Mouse (Mus musculus) spleen, adult 2 months (tissue): ENCODE data around the gene Anp32a.

ENCODE experiments used
- CTCF ChIP-seq: fragments of 200-500 bp; IDR thresholded peaks from 2 replicates; pipeline ENCODE4 v1.5.1; 2011; ENCODE audit warnings: mild to moderate bottlenecking, inconsistent platforms; ENCODE audit not compliant: insufficient read depth, insufficient read length, insufficient replicate concordance; ENCODE audit errors: extremely low read depth
- POLR2A ChIP-seq: fragments of 200-500 bp; IDR thresholded peaks from 2 replicates; pipeline ENCODE4 v1.6.1; 2011; ENCODE audit warnings: low read depth, low read length, inconsistent platforms

GRCm38 (mm10) chr9:62426531-62426930 lies 85.4 kb downstream of the Anp32a start:
- TF ChIP-seq POLR2A (no peak), CTCF (no peak)
